Mouse (Mus musculus) kidney, adult 2 months (tissue): ENCODE data around the gene Cyb561. TPM values are rescaled to one million over a fixed set of nuclear protein-coding genes. Genes with fewer than 3 reads are reported as not detected.

Experiments
- DNase-seq: peaks from one replicate; pipeline ENCODE4 v3.0.0; 2021
- H3K27ac ChIP-seq: fragments of 200-500 bp; 2 replicates; pipeline ENCODE4 v1.5.1; 2012; ENCODE audit warnings: low read depth, low read length, control low read depth, inconsistent platforms; ENCODE audit not compliant: insufficient read depth
- H3K27me3 ChIP-seq: fragments of 200-500 bp; replicated peaks from 2 replicates; pipeline ENCODE4 v1.6.1; 2012; ENCODE audit warnings: mild to moderate bottlenecking, moderate library complexity, low read length, inconsistent platforms; ENCODE audit not compliant: control insufficient read depth, insufficient read depth
- H3K36me3 ChIP-seq: fragments of 200-500 bp; 2 replicates; pipeline ENCODE4 v1.6.1; 2012; ENCODE audit warnings: mild to moderate bottlenecking, moderate library complexity, low read length, inconsistent platforms; ENCODE audit not compliant: control insufficient read depth, insufficient read depth
- H3K4me1 ChIP-seq: fragments of 200-500 bp; 2 replicates; pipeline ENCODE4 v1.6.1; 2011; ENCODE audit warnings: low read length; ENCODE audit not compliant: control insufficient read depth, insufficient read depth
- H3K4me3 ChIP-seq: fragments of 200-500 bp; 2 replicates; pipeline ENCODE4 v1.5.1; 2011; ENCODE audit warnings: mild to moderate bottlenecking, low read depth, low read length, control low read depth; ENCODE audit not compliant: insufficient read depth
- CTCF ChIP-seq: fragments of 200-500 bp; conservative IDR thresholded peaks from 2 replicates; pipeline ENCODE4 v1.5.1; 2011; ENCODE audit warnings: low read depth, mild to moderate bottlenecking, control low read depth, low read length, moderate library complexity, mixed read lengths; ENCODE audit not compliant: insufficient read depth, insufficient read length
- POLR2A ChIP-seq: fragments of 200-500 bp; IDR thresholded peaks from one replicate; pipeline ENCODE4 v1.6.1; 2011; ENCODE audit warnings: low read depth, low read length, control low read depth
- WGBS: fragments of 180-500 bp; shearing (Covaris S2); methylation state at CpG from one replicate; pipeline ENCODE4 v1.1.7; 2018; 5-methylcytosine and 5-hydroxymethylcytosine counted together
- polyA plus RNA-seq: library from polyadenylated mRNA; depleted of rRNA; stranded (reverse); fragments of >200 nt; gene quantifications from 2 replicates; pipeline ENCODE4 v1.2.3, GENCODE M21; 2012

Cyb561 gene
- polyA plus RNA-seq, 1 experiment, result 31.1 TPM

DNA sequence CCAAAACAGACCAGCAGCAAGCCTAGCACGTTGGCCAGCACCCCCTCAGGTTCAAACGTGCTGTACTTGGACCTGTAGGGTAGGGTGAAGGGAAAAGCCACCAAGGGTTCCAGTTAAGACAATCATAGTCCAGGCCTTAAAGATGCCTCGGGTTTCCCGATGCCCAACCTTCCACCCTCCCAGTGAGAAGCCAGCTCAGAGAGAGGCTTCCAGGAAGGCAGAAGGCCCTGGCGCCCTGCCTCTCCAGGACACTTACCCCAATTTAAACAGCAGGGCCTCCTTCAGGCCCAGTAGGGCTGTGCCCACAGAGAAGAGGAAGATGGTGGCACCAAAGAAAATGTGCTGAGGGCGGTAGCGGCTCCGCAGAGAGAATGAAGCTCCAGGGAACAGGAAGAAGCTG, 17.6 kb downstream of the Cyb561 start:
- no peak for TF ChIP-seq CTCF
- no peak for TF ChIP-seq POLR2A
- H3K27me3 ChIP-seq, result no peaks in the 10 kb centered on the region
- WGBS, result 88% methylated on average over 8 of the region's 8 CpGs

GRCm38 (mm10) chr11:105934816-105935215, 18.3 kb downstream of the Cyb561 start:
- 73% methylated on average over 6 of the region's 6 CpGs for WGBS
- Histone ChIP-seq H3K4me1 (0 out of 2 replicates have a peak, but pooled peaks cover 3% of the 10 kb centered on the region), H3K27me3 (no peaks in the 10 kb centered on the region), H3K27ac (no peak overlapping the region), H3K4me3 (no peak overlapping the region), H3K36me3 (no peaks in the 10 kb centered on the region)
- TF ChIP-seq CTCF, result no peak
- no peak for TF ChIP-seq POLR2A
- no peak for DNase-seq

More for the DNA sequence above, 17.6 kb downstream of the Cyb561 start:
- 0 out of 2 replicates have a peak, but pooled peaks cover 3% of the 10 kb centered on the region for H3K4me1 ChIP-seq
- H3K36me3 ChIP-seq, result no peaks in the 10 kb centered on the region
- H3K27ac ChIP-seq, result no peak overlapping the region
- no peak overlapping the region for H3K4me3 ChIP-seq
- no peak for DNase-seq

GRCm38 (mm10) chr11:105934303-105934711, 18.8 kb downstream of the Cyb561 start:
- Histone ChIP-seq H3K36me3 (no peaks in the 10 kb centered on the region), H3K4me1 (0 out of 2 replicates have a peak, but pooled peaks cover 3% of the 10 kb centered on the region), H3K27ac (no peak overlapping the region), H3K27me3 (no peaks in the 10 kb centered on the region), H3K4me3 (no peak overlapping the region)
- TF ChIP-seq CTCF (no peak), POLR2A (no peak)
- DNase-seq, result no peak
- WGBS, result 72% methylated on average over 5 of the region's 5 CpGs

- no peaks in the 10 kb centered on the region for H3K27me3 ChIP-seq
- WGBS, result 89% methylated on average over 8 of the region's 8 CpGs
- no peak overlapping the region for H3K27ac ChIP-seq
- H3K4me1 ChIP-seq, result 0 out of 2 replicates have a peak, but pooled peaks cover 3% of the 10 kb centered on the region
- DNase-seq, result no peak
- no peak overlapping the region for H3K4me3 ChIP-seq
- TF ChIP-seq CTCF (no peak), POLR2A (no peak)
- no peaks in the 10 kb centered on the region for H3K36me3 ChIP-seq
Observed at GRCm38 (mm10) chr11:105933746-105934145, 19.4 kb downstream of the Cyb561 start.

DNA sequence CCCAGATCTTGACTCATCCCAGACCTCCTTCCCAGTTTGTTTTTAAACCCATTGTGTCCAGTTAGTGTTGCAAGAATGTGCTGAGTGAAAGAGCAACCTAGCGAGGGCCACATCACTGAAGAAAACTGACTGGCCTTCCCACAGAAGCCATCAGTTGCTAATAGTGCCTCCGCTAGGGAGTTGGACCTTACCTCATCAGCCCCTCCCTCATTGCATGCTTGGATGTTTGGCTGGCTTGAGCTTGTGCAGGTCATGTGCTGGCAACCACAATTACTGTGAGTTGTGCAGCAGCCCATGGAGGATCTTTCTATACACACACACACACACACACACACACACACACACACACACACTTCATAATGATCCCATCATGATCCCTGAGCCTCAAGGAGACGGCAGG, 21.8 kb downstream of the Cyb561 start:
- TF ChIP-seq CTCF (no peak), POLR2A (no peak)
- 67% methylated on average over 3 of the region's 3 CpGs for whole genome bisulfite sequencing
- Histone ChIP-seq H3K4me3 (no peak overlapping the region), H3K36me3 (no peaks in the 10 kb centered on the region), H3K27me3 (no peaks in the 10 kb centered on the region), H3K4me1 (peaks cover 10% of the 10 kb centered on the region; the same call in 1 of the 2 replicates), H3K27ac (no peak overlapping the region)
- no peak for DNase-seq

GRCm38 (mm10) chr11:105928171-105928570, 25.0 kb downstream of the Cyb561 start:
- no peak overlapping the region for H3K4me3 ChIP-seq
- H3K27me3 ChIP-seq, result no peaks in the 10 kb centered on the region
- TF ChIP-seq CTCF (0 out of 2 replicates have a peak, but pooled peaks have one; percentile 1), POLR2A (no peak)
- WGBS, result 30% methylated on average over 5 of the region's 5 CpGs
- H3K4me1 ChIP-seq, result peaks cover 10% of the 10 kb centered on the region; the same call in 1 of the 2 replicates
- H3K27ac ChIP-seq, result no peak overlapping the region
- H3K36me3 ChIP-seq, result no peaks in the 10 kb centered on the region
- DNase-seq, result peak; percentile 54

- DNase-seq, result peak; percentile 79
- Histone ChIP-seq H3K27ac (no peak overlapping the region), H3K4me3 (no peak overlapping the region), H3K4me1 (peaks cover 10% of the 10 kb centered on the region; the same call in 1 of the 2 replicates), H3K36me3 (no peaks in the 10 kb centered on the region), H3K27me3 (no peaks in the 10 kb centered on the region)
- 60% methylated on average over 14 of the region's 14 CpGs for WGBS
- peak; percentile 78 for TF ChIP-seq CTCF
- no peak for TF ChIP-seq POLR2A
Observed at GRCm38 (mm10) chr11:105927065-105928030, 25.8 kb downstream of the Cyb561 start.
